Mouse (Mus musculus) forebrain, embryonic 14.5 days (tissue): ENCODE measurements around the gene Kiss1r. TPM values are rescaled to one million over a fixed set of nuclear protein-coding genes. Genes with fewer than 3 reads are reported as not detected.
A peak's percentile ranks its signal among the peaks of the same experiment; 100 is the strongest.
"Not testable (repeated sequence)": the region's sequence is repeated elsewhere in the genome, so short reads cannot be mapped to it uniquely, and the experiment has no call there.

Source experiments
- ATAC-seq: fragments of 200-750 bp; cut with Nextera tagmentation; 2 replicates; pipeline ENCODE4 v1.8.0; 2017; ENCODE audit warnings: mild to moderate bottlenecking, moderate library complexity
- DNase-seq: peaks from one replicate; pipeline ENCODE4 v3.0.0-alpha.2; 2015; ENCODE audit warnings: low spot score
- H3K27ac ChIP-seq: fragments of 300-500 bp; sonication (generic); 2 replicates; pipeline ENCODE4 v1.5.1; 2014; ENCODE audit warnings: low read depth, mild to moderate bottlenecking, control low read depth, low read length, moderate library complexity
- H3K27me3 ChIP-seq: fragments of 300-500 bp; sonication (generic); replicated peaks from 2 replicates; pipeline ENCODE4 v1.6.1; 2014; ENCODE audit warnings: low read length, control low read depth, mixed read lengths; ENCODE audit not compliant: control insufficient read depth, insufficient read depth
- H3K36me3 ChIP-seq: fragments of 300-500 bp; sonication (generic); 2 replicates; pipeline ENCODE4 v1.6.1; 2014; ENCODE audit warnings: low read length, control low read depth; ENCODE audit not compliant: control insufficient read depth, insufficient read depth
- H3K4me1 ChIP-seq: fragments of 300-500 bp; sonication (generic); 2 replicates; pipeline ENCODE4 v1.6.1; 2014; ENCODE audit warnings: antibody characterized with exemption, low read length, control low read depth; ENCODE audit not compliant: control insufficient read depth, insufficient read depth
- H3K4me2 ChIP-seq: fragments of 300-500 bp; sonication (generic); 2 replicates; pipeline ENCODE4 v1.6.1; 2014; ENCODE audit warnings: mild to moderate bottlenecking, control low read depth, low read length
- H3K4me3 ChIP-seq: fragments of 300-500 bp; sonication (generic); 2 replicates; pipeline ENCODE4 v1.5.1; 2014; ENCODE audit warnings: low read depth, low read length, control low read depth
- H3K9ac ChIP-seq: fragments of 300-500 bp; sonication (generic); 2 replicates; pipeline ENCODE4 v1.6.1; 2014; ENCODE audit warnings: mild to moderate bottlenecking, low read length, control low read depth, moderate library complexity
- H3K9me3 ChIP-seq: fragments of 300-500 bp; sonication (generic); replicated peaks from 2 replicates; pipeline ENCODE4 v1.6.1; 2016; ENCODE audit warnings: low read length, control low read depth, mixed read lengths; ENCODE audit not compliant: control insufficient read depth
- WGBS: fragments of 180-500 bp; shearing (Covaris S2); extraction: QIAGEN DNeasy Blood & Tissue Kit; methylation state at CpG from one replicate; pipeline ENCODE4 v1.1.7; 2014; 5-methylcytosine and 5-hydroxymethylcytosine counted together
- polyA plus RNA-seq: library from polyadenylated mRNA; unstranded; fragments of >200 nt; fragmentation: Nextera tagmentation; extraction: Ambion mirVana; gene quantifications from 2 replicates; pipeline ENCODE4 v1.2.1, GENCODE M21; 2014

The Kiss1r gene
- polyA plus RNA-seq, 1 experiment from 2014 or later: 1.6 TPM

- H3K4me3 ChIP-seq: no peak within 1 kb of the TSS
- 37% methylated on average over 5 of the region's 5 CpGs for WGBS
- H3K9ac ChIP-seq: no peak within 1 kb of the TSS
- no peak for ATAC-seq
- no peaks in the 10 kb centered on the region for H3K9me3 ChIP-seq
- H3K36me3 ChIP-seq: peaks cover 8% of the 10 kb centered on the region
- H3K4me2 ChIP-seq: no peak within 1 kb of the TSS
- no peak for DNase-seq
- no peaks in the 10 kb centered on the region for H3K27me3 ChIP-seq
- no peak within 1 kb of the TSS for H3K27ac ChIP-seq
- H3K4me1 ChIP-seq: no peaks in the 10 kb centered on the region
These were observed 26.1 kb upstream of the Kiss1r start, which contains the start of gene Cfd for GRCm38 (mm10) chr10:79890670-79891069. Gene Cfd, plus strand, starts transcription at chr10:79890853.

GRCm38 (mm10) chr10:79892451-79893118 lies 24.2 kb upstream of the Kiss1r start:
- H3K4me3 ChIP-seq, H3K27ac ChIP-seq, H3K4me1 ChIP-seq, H3K9ac ChIP-seq, H3K27me3 ChIP-seq, H3K9me3 ChIP-seq, H3K4me2 ChIP-seq: not testable (repeated sequence)
- peaks cover 26% of the 10 kb centered on the region for H3K36me3 ChIP-seq
- ATAC-seq: peak; percentile 83
- DNase-seq: peak; percentile 81
- 42% methylated on average over 22 of the region's 22 CpGs for WGBS

- no peak for DNase-seq
- no peak overlapping the region for H3K27ac ChIP-seq
- H3K36me3 ChIP-seq: peaks cover 43% of the 10 kb centered on the region
- no peak overlapping the region for H3K4me3 ChIP-seq
- no peaks in the 10 kb centered on the region for H3K27me3 ChIP-seq
- 88% methylated on average over 16 of the region's 16 CpGs for WGBS
- no peak overlapping the region for H3K4me2 ChIP-seq
- H3K4me1 ChIP-seq: no peaks in the 10 kb centered on the region
- H3K9ac ChIP-seq: no peak overlapping the region
- ATAC-seq: no peak
- H3K9me3 ChIP-seq: no peaks in the 10 kb centered on the region
These were observed 20.5 kb upstream of the Kiss1r start for GRCm38 (mm10) chr10:79896306-79896705.

GRCm38 (mm10) chr10:79896814-79897213 lies 20.0 kb upstream of the Kiss1r start:
- DNase-seq (no peak), ATAC-seq (no peak)
- no peaks in the 10 kb centered on the region for H3K9me3 ChIP-seq
- no peaks in the 10 kb centered on the region for H3K4me1 ChIP-seq
- H3K4me3 ChIP-seq: no peak overlapping the region
- H3K4me2 ChIP-seq: no peak overlapping the region
- H3K9ac ChIP-seq: no peak overlapping the region
- H3K27me3 ChIP-seq: no peaks in the 10 kb centered on the region
- peaks cover 43% of the 10 kb centered on the region for H3K36me3 ChIP-seq
- 91% methylated on average over 13 of the region's 13 CpGs for WGBS
- no peak overlapping the region for H3K27ac ChIP-seq

GRCm38 (mm10) chr10:79897316-79898245 lies 19.2 kb upstream of the Kiss1r start:
- 56% methylated on average over 20 of the region's 20 CpGs for WGBS
- H3K36me3 ChIP-seq: peaks cover 48% of the 10 kb centered on the region

GRCm38 (mm10) chr10:79900951-79901410 lies 15.8 kb upstream of the Kiss1r start:
- H3K27ac ChIP-seq: peak overlapping the region; percentile 15; the same call in 1 of the 2 replicates
- H3K4me3 ChIP-seq: no peak overlapping the region
- WGBS: 8% methylated on average over 2 of the region's 2 CpGs
- H3K9me3 ChIP-seq: no peaks in the 10 kb centered on the region
- DNase-seq (peak; percentile 69), ATAC-seq (peak; percentile 74)
- no peaks in the 10 kb centered on the region for H3K27me3 ChIP-seq
- no peak overlapping the region for H3K9ac ChIP-seq
- H3K4me1 ChIP-seq: no peaks in the 10 kb centered on the region
- no peak overlapping the region for H3K4me2 ChIP-seq
- peaks cover 59% of the 10 kb centered on the region for H3K36me3 ChIP-seq

More at GRCm38 (mm10) chr10:79897316-79898245, 19.2 kb upstream of the Kiss1r start:
- DNase-seq (no peak), ATAC-seq (no peak)
- Histone ChIP-seq H3K4me1 (no peaks in the 10 kb centered on the region), H3K27ac (no peak overlapping the region), H3K4me2 (no peak overlapping the region), H3K4me3 (no peak overlapping the region), H3K9me3 (no peaks in the 10 kb centered on the region), H3K27me3 (no peaks in the 10 kb centered on the region), H3K9ac (no peak overlapping the region)

- Histone ChIP-seq H3K9me3 (no peaks in the 10 kb centered on the region), H3K4me3 (no peak overlapping the region), H3K4me1 (peaks cover 4% of the 10 kb centered on the region; the same call in 1 of the 2 replicates), H3K36me3 (peaks cover 54% of the 10 kb centered on the region), H3K27me3 (no peaks in the 10 kb centered on the region), H3K27ac (no peak overlapping the region), H3K9ac (no peak overlapping the region), H3K4me2 (no peak overlapping the region)
- DNase-seq (no peak), ATAC-seq (no peak)
- 90% methylated on average over 9 of the region's 9 CpGs for WGBS
These were observed 10.1 kb upstream of the Kiss1r start for GRCm38 (mm10) chr10:79906712-79907111.

- WGBS: 93% methylated on average over 10 of the region's 10 CpGs
- H3K4me3 ChIP-seq: no peak overlapping the region
- no peak for DNase-seq
- H3K9me3 ChIP-seq: no peaks in the 10 kb centered on the region
- no peaks in the 10 kb centered on the region for H3K27me3 ChIP-seq
- H3K9ac ChIP-seq: no peak overlapping the region
- H3K36me3 ChIP-seq: peaks cover 52% of the 10 kb centered on the region
- no peak overlapping the region for H3K27ac ChIP-seq
- H3K4me2 ChIP-seq: no peak overlapping the region
- peaks cover 4% of the 10 kb centered on the region; the same call in 1 of the 2 replicates for H3K4me1 ChIP-seq
- ATAC-seq: no peak
These were observed 9.4 kb upstream of the Kiss1r start for GRCm38 (mm10) chr10:79907415-79907814.
